Mouse (Mus musculus): Measurements from ENCODE around the gene Slc24a4.
"Not testable (repeated sequence)": the region's sequence is repeated elsewhere in the genome, so short reads cannot be mapped to it uniquely, and the experiment has no call there.

Gene Slc24a4

DNA sequence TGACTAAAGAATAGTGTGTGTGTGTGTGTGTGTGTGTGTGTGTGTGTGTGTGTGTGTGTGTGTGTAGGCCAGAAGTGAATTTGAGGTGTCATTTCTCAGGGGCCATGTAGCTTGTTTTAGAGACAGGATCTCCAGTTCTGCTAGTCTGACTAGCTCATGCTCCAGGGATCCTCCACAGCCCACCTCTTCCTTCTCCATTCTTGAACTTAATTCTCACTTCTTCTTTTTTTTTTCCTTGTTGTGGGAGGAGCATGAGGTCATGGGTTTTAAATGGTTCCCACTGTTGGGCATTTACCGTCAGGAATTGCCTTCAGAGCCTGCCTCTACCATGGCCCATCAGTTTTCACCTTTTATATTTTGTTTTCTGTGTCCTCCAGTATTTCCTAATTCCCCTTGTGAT lies 124.0 kb downstream of the Slc24a4 start:
- no peak for DNase-seq

DNA sequence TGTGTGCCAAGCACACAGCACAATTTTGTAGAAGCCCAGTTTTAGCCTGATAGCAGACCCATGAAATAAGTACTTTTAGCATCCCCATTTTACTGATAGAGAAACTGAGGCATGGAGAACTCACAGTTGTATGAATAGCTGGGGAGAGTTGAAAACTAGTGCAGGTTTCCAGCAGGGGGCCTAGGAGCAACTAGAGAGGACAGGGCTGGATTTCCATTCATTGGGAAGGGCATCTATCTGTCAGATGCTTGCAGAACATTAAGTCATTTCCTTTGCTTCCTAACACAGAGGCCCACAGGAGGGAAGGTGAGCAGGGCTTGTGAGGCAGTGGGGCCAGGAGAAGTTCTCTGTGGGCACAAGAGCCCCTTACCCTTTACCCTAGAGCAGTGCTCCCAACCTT lies 126.5 kb downstream of the Slc24a4 start:
- DNase-seq, result no peak

GRCm38 (mm10) chr12:102258522-102259112 lies 130.1 kb downstream of the Slc24a4 start:
- DNase-seq, result no peak

DNA sequence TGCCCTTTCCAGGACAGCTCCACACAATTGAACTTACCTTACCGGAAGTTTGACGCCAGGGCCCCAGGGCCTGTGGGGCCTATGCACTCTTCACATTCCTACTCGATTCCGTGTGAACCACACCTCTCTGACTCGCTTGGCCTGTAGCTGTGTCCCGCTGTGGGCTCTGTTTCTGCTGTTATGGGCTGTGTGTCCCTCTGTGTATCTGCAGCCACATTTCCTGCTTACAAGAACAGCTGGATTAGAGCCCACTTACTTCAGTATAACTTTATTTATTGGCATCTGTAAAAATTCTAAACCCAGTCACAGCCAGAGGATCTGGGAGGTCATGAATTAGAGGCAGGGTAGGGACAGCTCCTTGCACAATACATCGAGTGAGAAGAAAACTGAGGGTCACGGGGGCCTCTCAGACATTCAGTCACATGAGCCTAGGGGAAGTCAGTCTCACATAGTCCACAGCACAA lies 133.4 kb downstream of the Slc24a4 start:
- DNase-seq, result no peak

DNA sequence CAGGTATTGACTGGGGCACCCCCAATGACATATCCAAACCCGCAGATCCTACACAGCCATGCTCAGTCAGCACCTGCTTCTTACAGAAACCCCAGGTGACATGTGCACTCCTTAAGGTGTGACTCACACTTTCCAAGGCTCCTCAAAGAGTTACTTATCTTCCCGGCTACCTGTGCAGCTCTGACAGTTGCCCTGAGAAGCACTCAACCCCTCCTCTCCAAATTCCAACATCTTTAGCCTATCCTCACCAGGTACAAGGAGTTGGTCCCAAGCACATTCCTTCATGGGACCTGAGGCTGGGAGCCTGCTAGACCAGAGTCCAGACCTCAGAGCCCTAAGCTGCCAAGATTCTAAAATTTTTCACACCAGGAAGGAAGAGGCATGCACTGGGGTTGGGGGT lies 134.3 kb downstream of the Slc24a4 start:
- no peak for DNase-seq

- no peak for DNase-seq
These were observed 134.7 kb downstream of the Slc24a4 start for GRCm38 (mm10) chr12:102263249-102263648.

DNA sequence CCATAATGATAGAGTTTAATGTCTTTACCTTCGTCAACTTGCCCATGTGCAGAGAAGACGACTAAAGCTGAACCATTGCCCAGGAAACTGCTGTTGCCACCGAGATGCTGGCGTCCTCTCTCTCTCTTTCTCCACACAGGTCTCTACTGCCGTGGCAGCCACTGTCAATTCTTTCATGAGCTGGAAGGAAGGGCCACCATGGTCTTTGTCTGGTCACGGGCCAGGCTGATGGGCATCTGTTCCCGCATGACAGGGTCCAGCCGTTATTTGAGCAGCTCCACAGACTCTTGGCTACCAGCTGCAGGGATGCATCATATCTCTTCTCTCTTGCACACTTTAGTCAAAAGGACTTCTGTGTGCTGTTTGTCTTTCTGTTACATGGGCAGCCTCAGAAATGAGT lies 137.9 kb downstream of the Slc24a4 start:
- DNase-seq, result no peak

DNA sequence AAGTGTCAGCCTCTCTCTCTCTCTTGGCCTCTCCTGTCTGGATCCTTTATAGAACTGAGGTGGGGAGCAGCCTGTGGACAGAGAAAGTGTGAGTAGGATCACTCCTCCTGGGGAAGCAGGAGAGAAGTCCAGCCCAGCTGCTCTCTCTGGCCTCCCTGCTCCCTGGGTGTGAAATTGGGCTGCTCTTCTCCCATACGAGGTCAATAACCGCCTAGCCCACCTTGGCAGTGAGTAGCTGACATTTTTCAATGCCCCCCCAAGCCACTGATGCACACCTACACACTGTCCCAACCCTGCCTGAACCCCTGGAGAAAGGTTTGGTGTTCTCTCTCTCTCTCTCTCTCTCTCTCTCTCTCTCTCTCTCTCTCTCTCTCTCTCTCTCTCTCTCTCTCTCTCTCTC lies 140.6 kb downstream of the Slc24a4 start:
- no peak for DNase-seq

DNA sequence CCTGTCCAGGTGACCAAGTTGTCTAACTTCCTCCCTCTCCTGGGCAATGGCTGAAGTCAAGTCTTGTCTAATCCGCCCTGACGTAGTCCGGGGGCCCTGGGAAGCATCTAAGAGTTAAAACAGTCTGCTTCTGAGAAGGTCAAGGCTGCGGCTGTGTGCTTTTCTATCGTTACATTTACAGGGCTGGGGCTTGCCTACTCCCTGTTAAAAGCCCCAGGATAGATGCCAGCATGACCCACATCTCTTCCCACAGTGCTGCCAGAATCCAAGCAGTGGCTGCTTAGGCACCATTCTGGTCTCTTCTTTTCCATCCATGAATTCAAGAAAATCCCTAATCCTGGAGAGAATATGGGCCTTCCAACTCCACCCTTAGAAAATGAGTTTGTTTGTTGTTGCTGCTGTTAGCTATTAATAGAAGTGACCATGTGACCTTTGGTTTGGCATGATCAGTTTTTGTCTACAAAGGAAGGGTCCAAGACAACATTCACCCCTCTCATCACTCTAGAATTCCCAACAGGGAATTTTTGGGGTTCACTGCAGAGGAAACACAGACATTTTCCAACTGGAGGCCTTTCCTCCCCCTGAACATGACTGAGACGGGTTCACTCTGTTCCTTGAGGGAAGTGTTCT lies 142.4 kb downstream of the Slc24a4 start:
- DNase-seq, result no peak

DNA sequence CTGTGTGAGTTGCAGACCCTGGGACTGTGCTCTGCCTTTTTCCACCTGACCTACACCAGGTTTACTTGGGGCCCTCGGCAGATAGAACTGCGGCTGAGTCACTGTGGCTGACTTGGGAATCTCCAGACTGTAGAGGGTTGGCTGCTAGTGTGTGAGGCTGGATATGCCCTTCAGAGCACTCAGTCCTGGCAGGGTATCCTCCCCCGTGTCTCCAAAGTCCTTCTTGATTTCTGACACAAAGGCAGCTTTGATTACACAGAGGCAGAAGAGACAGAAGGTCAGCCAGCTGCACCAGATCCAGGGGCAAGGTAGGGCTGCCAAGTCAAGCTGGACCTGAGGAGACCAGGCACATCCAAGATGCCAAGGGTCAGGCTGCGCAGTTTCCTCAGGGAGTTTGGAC lies 142.9 kb downstream of the Slc24a4 start:
- DNase-seq, result no peak

DNA sequence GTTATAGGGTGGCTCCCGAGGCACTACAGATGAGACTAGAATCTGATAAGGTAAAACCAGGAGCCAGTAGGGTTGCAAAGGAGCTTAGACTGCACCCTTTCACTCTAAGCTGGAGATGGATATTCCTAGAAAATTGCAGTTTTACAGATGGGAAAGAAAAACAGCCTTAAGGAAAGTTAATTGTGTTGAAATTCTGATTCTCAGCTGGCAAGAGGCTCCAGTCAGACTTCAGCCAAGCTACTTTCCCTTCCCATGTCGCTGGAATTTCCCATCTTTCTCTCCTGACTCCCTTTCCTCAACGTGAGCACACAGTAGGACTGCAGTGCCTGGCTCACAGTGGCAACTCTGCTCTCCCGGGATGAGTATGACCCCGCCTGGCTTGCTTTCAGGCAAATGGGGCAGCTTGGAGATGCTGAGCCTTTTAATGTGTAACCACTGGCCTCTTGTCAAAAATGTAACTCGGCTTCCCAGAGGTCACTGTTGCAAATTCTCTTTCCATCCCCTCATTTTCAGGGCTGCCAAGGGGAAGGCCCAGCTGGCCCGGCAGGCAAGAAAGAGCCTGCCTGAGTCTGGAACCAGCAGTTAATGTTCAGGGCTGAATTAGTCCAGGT lies 147.4 kb downstream of the Slc24a4 start:
- no peak for DNase-seq

DNA sequence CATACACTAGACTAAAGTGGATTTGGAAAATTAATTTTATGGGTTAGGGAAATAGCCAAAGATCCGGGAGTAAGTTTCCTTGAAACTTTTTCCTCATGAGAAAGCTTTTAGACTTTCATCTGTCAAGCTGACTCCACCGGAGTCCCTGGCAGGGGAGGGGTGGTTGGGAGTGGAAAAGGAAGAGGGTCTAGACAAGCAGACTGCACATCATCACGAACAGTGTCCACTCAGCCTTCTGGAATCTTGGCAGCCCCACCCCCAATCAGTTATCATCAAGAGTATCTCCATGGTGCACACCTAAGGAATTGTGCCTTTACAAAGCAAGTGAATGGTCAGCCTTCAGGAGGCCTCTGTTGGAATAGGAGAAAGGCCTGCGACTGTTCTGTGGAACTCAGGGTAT lies 151.8 kb downstream of the Slc24a4 start:
- not testable (repeated sequence) for DNase-seq

DNA sequence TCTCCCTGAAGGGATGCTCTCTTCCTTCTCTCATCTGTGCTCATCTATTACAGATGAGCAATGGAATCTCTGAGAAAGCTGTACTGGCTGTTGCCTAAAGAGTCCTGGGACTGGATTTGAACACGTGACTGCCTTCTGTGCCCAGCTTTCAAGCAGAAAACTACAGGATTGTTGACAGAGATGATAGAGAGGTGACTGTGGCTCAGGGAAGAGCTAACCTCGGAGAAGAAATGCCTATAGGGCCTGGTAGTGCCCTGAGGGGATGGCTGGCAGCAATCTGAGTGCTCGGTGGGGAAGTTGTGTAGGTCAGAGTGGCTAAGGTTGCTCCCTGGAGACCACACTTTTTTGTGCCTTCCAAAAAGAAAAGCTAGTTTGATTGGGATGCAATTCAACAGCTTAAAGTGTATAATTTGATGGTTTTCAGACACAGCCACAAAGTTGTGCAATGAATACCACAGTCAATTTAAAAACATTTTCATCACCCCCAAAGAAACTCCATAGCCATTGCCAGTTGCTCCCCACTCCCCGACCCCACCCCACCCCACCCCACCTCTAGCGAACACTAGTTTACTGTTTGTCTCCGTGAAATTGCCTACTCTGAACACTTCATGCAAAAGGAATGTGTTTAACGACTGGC lies 152.5 kb downstream of the Slc24a4 start:
- no peak for DNase-seq

DNA sequence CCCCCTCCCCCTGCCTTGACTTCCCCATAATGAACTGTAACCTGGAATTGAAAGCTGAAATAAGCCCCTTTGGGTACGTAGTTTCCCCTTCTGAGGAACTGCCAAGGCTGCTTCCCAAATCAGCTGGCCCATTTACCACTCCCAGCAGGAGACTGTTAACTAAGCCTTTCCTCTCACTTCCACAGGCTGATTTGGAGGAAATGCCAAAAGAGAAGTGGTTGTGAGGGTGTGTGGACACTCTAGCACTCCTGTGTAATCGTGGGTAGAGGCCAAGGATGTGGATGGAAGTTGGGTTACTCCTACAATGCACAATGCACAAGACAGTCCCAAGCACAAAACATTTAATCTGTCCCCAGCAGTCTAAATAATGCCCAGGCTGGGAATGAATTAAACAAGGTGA lies 153.6 kb downstream of the Slc24a4 start:
- no peak for DNase-seq

- no peak for DNase-seq
These were observed 154.4 kb downstream of the Slc24a4 start, which contains the start of gene Rin3 for GRCm38 (mm10) chr12:102282763-102283482. Gene Rin3 (plus strand): TSS chr12:102283048.

- DNase-seq, result no peak
These were observed 155.1 kb downstream of the Slc24a4 start for GRCm38 (mm10) chr12:102283483-102284266.

DNA sequence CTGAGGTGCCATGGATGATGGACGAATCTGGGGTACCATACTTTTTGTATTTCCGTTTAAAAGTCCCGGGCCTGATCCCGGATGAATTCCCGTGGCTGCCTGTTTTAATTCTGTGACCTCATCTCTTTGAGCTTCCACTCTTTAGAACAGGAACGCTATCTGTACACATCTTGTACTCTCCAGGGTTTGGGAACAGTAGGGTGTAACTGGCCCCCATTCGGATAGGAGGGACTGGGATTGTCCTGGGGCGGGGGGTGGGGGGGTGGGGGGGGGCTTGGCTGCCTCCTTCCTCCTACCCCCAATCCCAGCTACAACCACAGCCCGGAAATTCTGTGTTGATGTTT lies 155.7 kb downstream of the Slc24a4 start:
- no peak for DNase-seq

- no peak for DNase-seq
These were observed 156.2 kb downstream of the Slc24a4 start for GRCm38 (mm10) chr12:102284618-102285159.

DNA sequence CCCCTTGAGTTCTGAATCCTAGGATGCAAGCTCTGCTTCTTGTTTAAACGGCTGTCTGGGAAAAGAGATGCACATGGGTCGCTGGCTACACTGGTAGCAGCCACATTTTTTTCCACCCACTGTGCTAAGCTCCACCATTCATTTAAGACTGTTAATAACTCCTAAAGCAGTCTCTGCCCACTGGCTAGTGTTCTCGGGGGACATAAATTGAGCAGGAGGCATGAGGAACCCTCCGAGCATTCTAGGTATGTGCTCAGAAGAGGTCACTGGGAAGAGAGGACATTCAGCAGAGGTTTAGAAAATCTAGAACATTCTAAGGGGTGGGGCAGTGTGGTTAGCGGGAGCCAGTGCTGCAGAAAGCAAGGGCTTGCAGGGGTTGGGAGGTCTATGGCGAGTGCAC lies 156.8 kb downstream of the Slc24a4 start:
- DNase-seq, result no peak

GRCm38 (mm10) chr12:102285779-102286178 lies 157.2 kb downstream of the Slc24a4 start:
- DNase-seq, result no peak

GRCm38 (mm10) chr12:102286681-102287414 lies 158.3 kb downstream of the Slc24a4 start:
- no peak for DNase-seq

Measured in cerebellum, adult 8-10 months (tissue).